Mouse (Mus musculus): ENCODE measurements around the gene Ndc1.
"Not testable (repeated sequence)": the region's sequence is repeated elsewhere in the genome, so short reads cannot be mapped to it uniquely, and the experiment has no call there.

Gene Ndc1

GRCm38 (mm10) chr4:107364190-107364639 lies 3.4 kb upstream of the Ndc1 start:
- DNase-seq (ENCODE audit: low read depth, low spot score), result peak; percentile 64

- not testable (repeated sequence) for DNase-seq (ENCODE audit: low read depth, low spot score)
These were observed 1.2 kb upstream of the Ndc1 start for GRCm38 (mm10) chr4:107366408-107366807.

GRCm38 (mm10) chr4:107372304-107372703 lies 4.7 kb downstream of the Ndc1 start:
- DNase-seq (ENCODE audit: low read depth, low spot score), result peak; percentile 67

GRCm38 (mm10) chr4:107374677-107375076 lies 7.1 kb downstream of the Ndc1 start:
- peak; percentile 69 for DNase-seq (ENCODE audit: low read depth, low spot score)

GRCm38 (mm10) chr4:107378954-107379353 lies 11.4 kb downstream of the Ndc1 start:
- no peak for DNase-seq (ENCODE audit: low read depth, low spot score)

- no peak for DNase-seq (ENCODE audit: low read depth, low spot score)
These were observed 13.3 kb downstream of the Ndc1 start for GRCm38 (mm10) chr4:107380871-107381270.

- no peak for DNase-seq (ENCODE audit: low read depth, low spot score)
These were observed 19.5 kb downstream of the Ndc1 start for GRCm38 (mm10) chr4:107387038-107387437.

GRCm38 (mm10) chr4:107387465-107387864 lies 19.9 kb downstream of the Ndc1 start:
- DNase-seq (ENCODE audit: low read depth, low spot score), result no peak

GRCm38 (mm10) chr4:107388291-107388690 lies 20.7 kb downstream of the Ndc1 start:
- DNase-seq (ENCODE audit: low read depth, low spot score), result no peak

- DNase-seq (ENCODE audit: low read depth, low spot score), result no peak
These were observed 21.8 kb downstream of the Ndc1 start for GRCm38 (mm10) chr4:107389345-107389744.

- DNase-seq (ENCODE audit: low read depth, low spot score), result no peak
These were observed 26.2 kb downstream of the Ndc1 start for GRCm38 (mm10) chr4:107393771-107394170.

- no peak for DNase-seq (ENCODE audit: low read depth, low spot score)
These were observed 52.6 kb downstream of the Ndc1 start for GRCm38 (mm10) chr4:107420202-107420601.

- no peak for DNase-seq (ENCODE audit: low read depth, low spot score)
These were observed 54.1 kb downstream of the Ndc1 start for GRCm38 (mm10) chr4:107421711-107422110.

- peak; percentile 76 for DNase-seq (ENCODE audit: low read depth, low spot score)
These were observed 54.6 kb downstream of the Ndc1 start for GRCm38 (mm10) chr4:107422176-107422575.

GRCm38 (mm10) chr4:107425616-107426015 lies 58.0 kb downstream of the Ndc1 start:
- no peak for DNase-seq (ENCODE audit: low read depth, low spot score)

- DNase-seq (ENCODE audit: low read depth, low spot score), result no peak
These were observed 59.0 kb downstream of the Ndc1 start for GRCm38 (mm10) chr4:107426631-107427030.

GRCm38 (mm10) chr4:107432717-107433116 lies 65.1 kb downstream of the Ndc1 start:
- peak; percentile 84 for DNase-seq (ENCODE audit: low read depth, low spot score)

- no peak for DNase-seq (ENCODE audit: low read depth, low spot score)
These were observed 66.4 kb downstream of the Ndc1 start for GRCm38 (mm10) chr4:107433998-107434355.

- peak; percentile 70 for DNase-seq (ENCODE audit: low read depth, low spot score)
These were observed 67.0 kb downstream of the Ndc1 start, which contains the start of gene Glis1 for GRCm38 (mm10) chr4:107434356-107435237. Gene Glis1, plus strand, starts transcription at chr4:107434591.

GRCm38 (mm10) chr4:107435238-107435946 lies 67.8 kb downstream of the Ndc1 start:
- peak; percentile 39 for DNase-seq (ENCODE audit: low read depth, low spot score)

GRCm38 (mm10) chr4:107436476-107436875 lies 68.9 kb downstream of the Ndc1 start:
- no peak for DNase-seq (ENCODE audit: low read depth, low spot score)

- DNase-seq (ENCODE audit: low read depth, low spot score), result no peak
These were observed 71.2 kb downstream of the Ndc1 start for GRCm38 (mm10) chr4:107438741-107439140.

- DNase-seq (ENCODE audit: low read depth, low spot score), result no peak
These were observed 72.7 kb downstream of the Ndc1 start for GRCm38 (mm10) chr4:107440306-107440705.

Measured in 3T3-L1 (cell line).